Mouse (Mus musculus) olfactory bulb, adult 2 months (tissue): ENCODE results near the gene Hsp90aa1. TPM values are rescaled to one million over a fixed set of nuclear protein-coding genes. Genes with fewer than 3 reads are reported as not detected.
"Not testable (repeated sequence)": the region's sequence is repeated elsewhere in the genome, so short reads cannot be mapped to it uniquely, and the experiment has no call there.

ENCODE experiments used
- H3K27ac ChIP-seq: fragments of 200-500 bp; 2 replicates; pipeline ENCODE4 v1.5.1; 2012; ENCODE audit warnings: low read depth, low read length; ENCODE audit not compliant: insufficient read depth
- H3K4me1 ChIP-seq: fragments of 200-500 bp; 2 replicates; pipeline ENCODE4 v1.6.1; 2012; ENCODE audit warnings: low read length; ENCODE audit not compliant: control insufficient read depth, insufficient read depth
- H3K4me3 ChIP-seq: fragments of 200-500 bp; 2 replicates; pipeline ENCODE4 v1.5.1; 2012; ENCODE audit warnings: mild to moderate bottlenecking, low read depth, low read length, moderate library complexity; ENCODE audit not compliant: insufficient read depth
- CTCF ChIP-seq: fragments of 200-500 bp; IDR thresholded peaks from 2 replicates; pipeline ENCODE4 v1.5.1; 2012; ENCODE audit warnings: low read depth, mild to moderate bottlenecking, low read length, moderate library complexity; ENCODE audit not compliant: insufficient read depth
- POLR2A ChIP-seq: fragments of 200-500 bp; IDR thresholded peaks from 2 replicates; pipeline ENCODE4 v1.6.1; 2012; ENCODE audit warnings: mild to moderate bottlenecking, low read depth, low read length, moderate library complexity; ENCODE audit not compliant: insufficient read depth
- WGBS: fragments of 180-500 bp; shearing (Covaris S2); methylation state at CpG from one replicate; pipeline ENCODE4 v1.1.7; 2018; 5-methylcytosine and 5-hydroxymethylcytosine counted together
- polyA plus RNA-seq: library from polyadenylated mRNA; stranded (reverse); fragments of >200 nt; gene quantifications from 2 replicates; pipeline ENCODE4 v1.2.4, GENCODE M21; 2012; ENCODE audit warnings: low replicate concordance; ENCODE audit not compliant: missing spikeins, insufficient read depth, insufficient read length

The Hsp90aa1 gene
- 553 and 836 TPM in 2 replicates for polyA plus RNA-seq

GRCm38 (mm10) chr12:110702556-110702955 is at the start of gene Hsp90aa1:
Hsp90aa1 (minus strand) TSS chr12:110702728.
- Histone ChIP-seq H3K27ac (no peak within 1 kb of the TSS), H3K4me3 (no peak within 1 kb of the TSS), H3K4me1 (peaks cover 11% of the 10 kb centered on the region)
- 51% methylated on average over 4 of the region's 4 CpGs for WGBS
- no peak for TF ChIP-seq POLR2A
- TF ChIP-seq CTCF: no peak

GRCm38 (mm10) chr12:110750770-110751439 is 48.4 kb upstream of the Hsp90aa1 start:
- Histone ChIP-seq H3K4me3 (no peak overlapping the region), H3K4me1 (peaks cover 11% of the 10 kb centered on the region), H3K27ac (no peak overlapping the region)
- WGBS: 86% methylated on average over 10 of the region's 10 CpGs
- TF ChIP-seq POLR2A (no peak), CTCF (no peak)

GRCm38 (mm10) chr12:110738158-110738921 is 35.8 kb upstream of the Hsp90aa1 start:
- Histone ChIP-seq H3K27ac (peak overlapping the region; percentile 53), H3K4me3 (peak overlapping the region; percentile 58), H3K4me1 (peaks cover 2% of the 10 kb centered on the region; the same call in 1 of the 2 replicates)
- under 1% methylated on average over 72 of the region's 72 CpGs for WGBS
- TF ChIP-seq CTCF: no peak
- TF ChIP-seq POLR2A: no peak

- Histone ChIP-seq H3K4me1 (peaks cover 2% of the 10 kb centered on the region; the same call in 1 of the 2 replicates), H3K27ac (peak within 1 kb of the TSS; percentile 53), H3K4me3 (peak within 1 kb of the TSS; percentile 58)
- TF ChIP-seq POLR2A (peak; percentile 75), CTCF (no peak)
- 1% methylated on average over 64 of the region's 69 CpGs for WGBS
Measured at GRCm38 (mm10) chr12:110737170-110738157, 34.9 kb upstream of the Hsp90aa1 start, which contains the start of gene Wdr20. Wdr20 (plus strand) TSS chr12:110737944.

GRCm38 (mm10) chr12:110736641-110737040 is 34.1 kb upstream of the Hsp90aa1 start:
- Histone ChIP-seq H3K4me1 (peaks cover 2% of the 10 kb centered on the region; the same call in 1 of the 2 replicates), H3K27ac (no peak overlapping the region), H3K4me3 (no peak overlapping the region)
- TF ChIP-seq POLR2A: no peak
- TF ChIP-seq CTCF: no peak
- 11% methylated on average over 4 of the region's 4 CpGs for WGBS

GRCm38 (mm10) chr12:110733254-110733653 is 30.7 kb upstream of the Hsp90aa1 start:
- 94% methylated on average over 3 of the region's 3 CpGs for WGBS
- H3K27ac ChIP-seq, H3K4me3 ChIP-seq, H3K4me1 ChIP-seq: not testable (repeated sequence)

GRCm38 (mm10) chr12:110726428-110726827 is 23.9 kb upstream of the Hsp90aa1 start:
- H3K27ac ChIP-seq: no peak overlapping the region
- H3K4me3 ChIP-seq: no peak overlapping the region
- H3K4me1 ChIP-seq: no peaks in the 10 kb centered on the region
- TF ChIP-seq POLR2A (no peak), CTCF (no peak)
- 48% methylated on average over 1 of the region's 1 CpGs for WGBS

- TF ChIP-seq CTCF (no peak), POLR2A (no peak)
- WGBS: 83% methylated on average over 5 of the region's 5 CpGs
- Histone ChIP-seq H3K4me3 (no peak overlapping the region), H3K27ac (no peak overlapping the region), H3K4me1 (no peaks in the 10 kb centered on the region)
Measured at GRCm38 (mm10) chr12:110725489-110725888, 23.0 kb upstream of the Hsp90aa1 start.
